Mouse (Mus musculus): ENCODE data around the gene Nol9. TPM values are rescaled to one million over a fixed set of nuclear protein-coding genes. Genes with fewer than 3 reads are reported as not detected.

The Nol9 gene
- total and polyA plus RNA-seq, 2 experiments from 2014 or later, result 20.1 to 31.8 TPM

DNA sequence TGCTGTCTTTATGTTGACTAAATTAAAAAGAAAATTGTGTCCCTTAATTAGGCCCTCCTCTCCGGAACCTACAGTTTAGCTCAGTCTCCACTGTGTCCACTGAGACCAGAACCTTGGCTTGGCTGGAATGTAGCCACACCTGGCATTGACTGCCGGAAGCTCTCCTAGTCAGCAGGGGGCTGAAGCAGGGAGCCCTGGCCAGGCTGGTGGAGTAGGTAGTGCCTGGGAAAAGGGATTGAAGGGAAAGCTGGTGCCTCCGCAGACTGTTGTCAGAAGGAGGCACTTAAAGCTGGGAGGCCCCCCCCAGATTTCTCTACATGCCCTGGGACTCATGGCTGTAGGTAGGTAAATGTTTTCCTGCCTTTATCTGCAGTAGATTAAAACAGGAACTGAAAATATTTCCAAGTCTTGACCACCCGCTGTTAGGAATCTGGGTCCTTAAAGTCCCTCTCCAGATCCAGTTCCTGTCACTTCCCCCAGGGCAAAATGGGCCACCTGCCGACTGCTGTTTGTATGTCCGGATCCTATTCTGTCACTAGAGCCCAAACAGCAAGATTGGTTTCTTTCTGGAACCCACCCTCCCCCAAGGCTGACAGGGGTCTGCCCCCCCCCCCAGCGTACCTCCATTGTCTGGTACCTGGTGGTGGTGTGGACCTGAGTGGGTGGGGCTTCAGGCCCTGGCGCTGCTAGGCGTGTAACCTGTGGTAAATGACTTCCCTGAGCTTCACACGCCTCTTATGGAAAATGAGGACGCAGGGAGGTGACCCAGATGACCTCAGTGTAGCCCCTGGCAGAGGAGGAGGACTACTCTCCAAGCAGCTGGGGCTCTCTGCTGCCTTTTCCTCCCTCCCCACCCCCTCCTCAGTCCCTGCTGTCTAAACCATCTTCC, 59.0 kb downstream of the Nol9 start:
- H3K9ac ChIP-seq, result no peak overlapping the region
- H3K9me3 ChIP-seq (ENCODE audit: low read length), result no peaks in the 10 kb centered on the region
- H3K27me3 ChIP-seq (ENCODE audit: insufficient read depth, low read length), result no peaks in the 10 kb centered on the region
- H3K36me3 ChIP-seq (ENCODE audit: insufficient read depth), result peaks cover 2% of the 10 kb centered on the region; the same call in 1 of the 2 replicates
- no peak for TF ChIP-seq CTCF (IDR thresholded peaks at IDR 0.05; ENCODE audit: low read depth)
- no peak overlapping the region for H3K4me3 ChIP-seq (ENCODE audit: low read depth, low read length)
- no peak for ATAC-seq
- DNase-seq, result no peak
- no peaks in the 10 kb centered on the region for H3K4me1 ChIP-seq (ENCODE audit: insufficient read depth)
- H3K4me2 ChIP-seq (ENCODE audit: low read depth), result no peak overlapping the region
- WGBS, result 25% methylated on average over 11 of the region's 11 CpGs
- no peak overlapping the region; the same call in 1 of the 2 replicates for H3K27ac ChIP-seq (ENCODE audit: low read depth, low read length)

DNA sequence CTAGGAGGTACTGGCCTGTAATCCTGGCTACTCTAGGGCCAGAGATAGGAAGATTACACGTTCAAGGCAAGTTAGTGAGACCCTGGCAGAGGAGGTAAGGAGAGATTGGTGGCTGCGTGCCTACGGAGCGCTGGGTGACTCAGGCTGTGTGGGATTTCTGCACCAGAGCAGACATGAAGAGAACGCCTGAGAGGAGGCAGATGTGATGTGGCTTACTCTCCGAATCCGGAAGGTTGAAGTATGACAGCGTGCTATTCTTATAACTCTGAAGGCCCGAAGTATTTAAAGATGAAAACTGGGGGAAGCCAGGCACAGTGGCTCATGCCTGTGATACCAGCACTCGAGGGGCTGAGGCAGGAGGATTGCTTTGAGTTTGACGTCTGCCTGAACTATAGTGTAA, 61.4 kb downstream of the Nol9 start:
- ATAC-seq, result no peak
- WGBS, result 81% methylated on average over 11 of the region's 11 CpGs
- Histone ChIP-seq H3K27ac (ENCODE audit: low read depth, low read length) (no peak overlapping the region), H3K4me2 (ENCODE audit: low read depth) (no peak overlapping the region), H3K4me1 (ENCODE audit: insufficient read depth) (no peaks in the 10 kb centered on the region), H3K4me3 (ENCODE audit: low read depth, low read length) (no peak overlapping the region), H3K36me3 (ENCODE audit: insufficient read depth) (peaks cover 17% of the 10 kb centered on the region), H3K9me3 (ENCODE audit: low read length) (no peaks in the 10 kb centered on the region), H3K27me3 (ENCODE audit: insufficient read depth, low read length) (no peaks in the 10 kb centered on the region), H3K9ac (no peak overlapping the region)
- no peak for TF ChIP-seq CTCF (IDR thresholded peaks at IDR 0.05; ENCODE audit: low read depth)
- no peak for DNase-seq

DNA sequence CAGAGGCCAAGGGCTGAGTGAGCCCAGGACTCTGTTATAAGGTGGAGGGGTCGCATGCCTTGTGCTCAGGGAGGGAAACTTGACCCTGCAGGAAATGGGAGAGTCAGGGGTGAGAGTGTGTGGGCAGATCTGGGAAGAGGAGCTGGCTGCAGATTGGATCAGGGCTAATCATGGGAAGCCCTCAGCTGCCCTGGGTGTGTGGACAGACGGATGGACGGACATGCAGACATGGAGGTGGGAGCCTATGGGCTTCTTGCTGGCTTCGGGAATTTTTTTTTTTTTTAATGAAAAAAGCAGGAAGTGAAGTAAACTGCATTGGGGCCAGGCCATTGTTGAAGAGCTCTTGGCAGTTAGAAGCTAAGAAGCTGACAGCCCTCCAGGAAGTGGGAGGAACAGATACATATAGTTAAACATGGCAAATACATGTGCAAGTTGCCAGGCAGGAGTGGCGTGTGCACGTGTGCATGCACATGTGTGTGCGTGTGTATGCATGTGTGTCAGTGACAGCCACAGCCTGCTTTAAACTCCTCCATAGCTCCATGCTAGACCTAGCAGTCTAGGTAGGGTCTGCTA, 62.0 kb downstream of the Nol9 start:
- DNase-seq, result no peak
- no peak overlapping the region for H3K9ac ChIP-seq
- no peak for TF ChIP-seq CTCF (IDR thresholded peaks at IDR 0.05; ENCODE audit: low read depth)
- no peaks in the 10 kb centered on the region for H3K4me1 ChIP-seq (ENCODE audit: insufficient read depth)
- peaks cover 17% of the 10 kb centered on the region for H3K36me3 ChIP-seq (ENCODE audit: insufficient read depth)
- H3K4me3 ChIP-seq (ENCODE audit: low read depth, low read length), result no peak overlapping the region
- 82% methylated on average over 7 of the region's 7 CpGs for WGBS
- no peak overlapping the region for H3K4me2 ChIP-seq (ENCODE audit: low read depth)
- no peaks in the 10 kb centered on the region for H3K9me3 ChIP-seq (ENCODE audit: low read length)
- no peaks in the 10 kb centered on the region for H3K27me3 ChIP-seq (ENCODE audit: insufficient read depth, low read length)
- no peak for ATAC-seq
- H3K27ac ChIP-seq (ENCODE audit: low read depth, low read length), result no peak overlapping the region

DNA sequence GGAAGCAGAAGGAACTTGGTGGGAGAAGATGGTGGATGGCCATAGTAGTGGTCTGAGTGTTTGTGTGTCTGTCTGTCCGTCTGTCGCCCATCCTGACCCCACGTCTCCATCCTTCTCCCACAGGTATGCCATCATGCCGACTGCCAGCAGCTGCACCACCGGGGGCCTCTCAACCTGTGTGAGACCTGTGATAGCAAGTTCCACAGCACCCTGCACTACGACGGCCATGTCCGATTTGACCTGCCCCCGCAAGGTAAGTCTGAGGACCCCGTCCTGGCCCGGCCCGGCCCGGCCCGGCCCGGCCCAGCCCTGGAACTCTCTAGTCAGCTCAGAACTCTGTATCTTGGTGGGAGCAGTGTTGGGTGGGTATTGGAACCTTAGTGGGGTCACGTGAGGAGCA, 62.8 kb downstream of the Nol9 start:
- 93% methylated on average over 16 of the region's 16 CpGs for WGBS
- DNase-seq (no peak), ATAC-seq (no peak)
- H3K4me1 ChIP-seq (ENCODE audit: insufficient read depth), result no peaks in the 10 kb centered on the region
- no peak overlapping the region for H3K27ac ChIP-seq (ENCODE audit: low read depth, low read length)
- no peaks in the 10 kb centered on the region for H3K9me3 ChIP-seq (ENCODE audit: low read length)
- no peak overlapping the region for H3K9ac ChIP-seq
- H3K4me2 ChIP-seq (ENCODE audit: low read depth), result no peak overlapping the region
- peaks cover 17% of the 10 kb centered on the region for H3K36me3 ChIP-seq (ENCODE audit: insufficient read depth)
- H3K4me3 ChIP-seq (ENCODE audit: low read depth, low read length), result no peak overlapping the region
- H3K27me3 ChIP-seq (ENCODE audit: insufficient read depth, low read length), result no peaks in the 10 kb centered on the region
- TF ChIP-seq CTCF (IDR thresholded peaks at IDR 0.05; ENCODE audit: low read depth), result no peak

DNA sequence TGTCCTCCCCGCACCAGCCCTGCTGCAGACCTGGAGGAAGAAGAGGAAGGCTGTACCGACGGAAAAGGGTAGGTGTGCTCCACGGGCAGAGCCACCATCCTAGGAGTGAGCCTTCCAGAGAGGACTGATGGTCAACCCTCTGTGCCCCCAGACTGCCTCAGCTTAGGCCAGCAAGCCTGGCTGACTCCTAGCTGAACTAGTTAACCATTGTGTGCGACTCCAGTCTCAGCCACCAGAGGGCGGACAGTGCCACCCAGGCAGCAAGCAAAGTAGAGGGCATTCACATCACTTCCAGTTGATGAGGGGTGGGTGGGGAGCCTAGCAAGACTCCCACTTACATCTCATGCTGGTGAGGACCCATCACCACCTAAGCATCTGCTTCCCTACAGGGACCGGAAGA, 63.9 kb downstream of the Nol9 start:
- no peaks in the 10 kb centered on the region for H3K9me3 ChIP-seq (ENCODE audit: low read length)
- H3K36me3 ChIP-seq (ENCODE audit: insufficient read depth), result peaks cover 17% of the 10 kb centered on the region
- H3K4me1 ChIP-seq (ENCODE audit: insufficient read depth), result peaks cover 3% of the 10 kb centered on the region
- no peak overlapping the region for H3K4me2 ChIP-seq (ENCODE audit: low read depth)
- no peak overlapping the region for H3K9ac ChIP-seq
- DNase-seq, result peak; percentile 53
- no peak overlapping the region for H3K4me3 ChIP-seq (ENCODE audit: low read depth, low read length)
- H3K27me3 ChIP-seq (ENCODE audit: insufficient read depth, low read length), result no peaks in the 10 kb centered on the region
- peak; percentile 82 for TF ChIP-seq CTCF (IDR thresholded peaks at IDR 0.05; ENCODE audit: low read depth)
- ATAC-seq, result no peak
- H3K27ac ChIP-seq (ENCODE audit: low read depth, low read length), result no peak overlapping the region
- 41% methylated on average over 7 of the region's 7 CpGs for WGBS

DNA sequence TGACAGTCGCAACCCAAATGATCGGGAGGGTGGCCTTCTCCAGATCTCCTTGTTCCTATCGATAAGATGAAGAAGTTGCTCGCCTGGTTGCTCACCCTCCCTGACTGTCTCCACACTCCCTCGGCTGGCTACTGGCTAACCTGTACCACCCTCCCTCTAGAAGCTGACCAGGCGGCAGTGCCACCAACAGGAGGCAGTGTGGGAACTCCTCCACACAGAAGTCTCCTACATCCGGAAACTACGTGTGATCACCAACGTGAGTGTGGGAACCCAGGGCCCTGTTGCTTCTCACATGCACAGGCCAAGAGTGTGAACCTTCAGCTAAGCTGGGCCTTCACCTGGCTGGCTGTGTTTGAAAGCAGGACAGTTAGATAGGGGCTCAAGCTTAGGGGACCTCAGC, 67.6 kb downstream of the Nol9 start:
- no peak overlapping the region for H3K4me3 ChIP-seq (ENCODE audit: low read depth, low read length)
- H3K27me3 ChIP-seq (ENCODE audit: insufficient read depth, low read length), result no peaks in the 10 kb centered on the region
- no peaks in the 10 kb centered on the region for H3K9me3 ChIP-seq (ENCODE audit: low read length)
- TF ChIP-seq CTCF (IDR thresholded peaks at IDR 0.05; ENCODE audit: low read depth), result peak; percentile 46
- peaks cover 13% of the 10 kb centered on the region for H3K4me1 ChIP-seq (ENCODE audit: insufficient read depth)
- DNase-seq (no peak), ATAC-seq (no peak)
- no peak overlapping the region for H3K27ac ChIP-seq (ENCODE audit: low read depth, low read length)
- peaks cover 22% of the 10 kb centered on the region for H3K36me3 ChIP-seq (ENCODE audit: insufficient read depth)
- no peak overlapping the region for H3K4me2 ChIP-seq (ENCODE audit: low read depth)
- 58% methylated on average over 9 of the region's 9 CpGs for WGBS
- H3K9ac ChIP-seq, result no peak overlapping the region

DNA sequence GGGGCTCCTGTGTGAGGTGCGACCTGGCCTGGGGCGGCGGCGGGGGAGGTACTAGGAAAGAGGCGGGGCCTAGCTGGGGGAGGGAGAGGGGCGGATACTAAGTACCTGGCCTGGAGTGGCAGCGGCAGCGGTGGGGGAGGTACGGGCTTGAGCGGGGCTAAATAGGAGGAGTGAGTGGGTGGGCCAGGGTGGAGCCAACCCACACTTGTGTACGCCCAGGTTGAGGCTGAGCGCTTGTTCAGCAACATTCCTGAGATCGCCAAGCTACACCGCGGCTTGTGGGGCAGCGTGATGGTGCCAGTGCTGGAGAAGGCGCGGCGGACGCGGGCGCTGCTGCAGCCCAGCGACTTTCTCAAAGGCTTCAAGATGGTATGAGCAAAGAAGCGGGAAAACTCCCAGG, 68.4 kb downstream of the Nol9 start:
- no peak for TF ChIP-seq CTCF (IDR thresholded peaks at IDR 0.05; ENCODE audit: low read depth)
- peaks cover 28% of the 10 kb centered on the region for H3K36me3 ChIP-seq (ENCODE audit: insufficient read depth)
- H3K27ac ChIP-seq (ENCODE audit: low read depth, low read length), result peak overlapping the region; percentile 35; the same call in 1 of the 2 replicates
- H3K4me3 ChIP-seq (ENCODE audit: low read depth, low read length), result peak overlapping the region; percentile 30
- H3K27me3 ChIP-seq (ENCODE audit: insufficient read depth, low read length), result no peaks in the 10 kb centered on the region
- H3K9ac ChIP-seq, result peak overlapping the region; percentile 39; the same call in 1 of the 2 replicates
- H3K9me3 ChIP-seq (ENCODE audit: low read length), result no peaks in the 10 kb centered on the region
- 14% methylated on average over 23 of the region's 24 CpGs for WGBS
- no peak for DNase-seq
- peak overlapping the region; percentile 53 for H3K4me2 ChIP-seq (ENCODE audit: low read depth)
- ATAC-seq, result peak; percentile 34
- peaks cover 13% of the 10 kb centered on the region for H3K4me1 ChIP-seq (ENCODE audit: insufficient read depth)
